Mouse (Mus musculus): ENCODE results near the gene AU022252. TPM values are rescaled to one million over a fixed set of nuclear protein-coding genes. Genes with fewer than 3 reads are reported as not detected.
"Not testable (repeated sequence)": the region's sequence is repeated elsewhere in the genome, so short reads cannot be mapped to it uniquely, and the experiment has no call there.

Gene AU022252
- 29.0 and 32.3 TPM in 2 replicates for polyA plus RNA-seq (2014; fragmentation: Nextera tagmentation; extraction: Ambion mirVana)

DNA sequence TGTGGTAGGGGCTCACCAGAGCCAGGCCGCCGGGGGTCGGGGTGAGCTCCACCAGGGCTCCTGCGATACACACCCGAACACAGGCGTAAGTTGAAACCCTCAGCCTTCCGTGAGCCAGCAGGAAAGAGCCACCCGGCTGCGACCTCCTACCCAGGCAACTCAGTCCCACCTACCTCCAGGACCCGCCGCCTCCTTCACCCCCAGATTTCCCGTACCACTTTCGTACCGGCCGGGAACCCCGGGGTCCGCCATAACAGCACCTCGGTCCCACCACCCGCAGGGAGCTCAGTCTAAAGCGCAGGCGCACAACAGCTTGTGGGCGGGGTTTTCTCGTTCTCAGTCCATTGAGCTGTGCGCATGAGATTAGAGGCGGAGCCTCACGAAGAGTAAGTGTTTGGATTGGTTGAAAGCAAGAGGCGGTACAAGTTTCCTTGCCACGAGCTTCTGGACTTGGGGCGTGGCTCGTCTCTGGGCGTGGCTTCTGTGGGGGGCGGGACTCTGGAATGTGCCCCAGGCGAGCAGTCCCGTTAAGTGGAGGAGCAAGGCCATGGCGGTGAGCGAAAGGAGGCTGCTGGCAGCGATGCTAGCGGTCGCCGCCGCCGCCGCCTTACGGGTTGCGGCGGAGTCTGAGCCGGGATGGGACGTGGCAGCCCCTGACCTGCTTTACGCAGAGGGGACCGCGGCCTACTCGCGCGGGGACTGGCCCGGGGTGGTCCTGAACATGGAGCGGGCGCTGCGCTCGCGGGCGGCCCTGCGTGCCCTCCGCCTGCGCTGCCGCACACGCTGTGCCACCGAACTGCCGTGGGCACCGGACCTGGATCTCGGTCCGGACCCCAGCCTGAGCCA, at the start of gene AU022252, which contains the start of gene P3h1:
AU022252 (minus strand) TSS at position 303 of the 846 bp plus-strand sequence.
P3h1 (plus strand) TSS at position 506 of the 846 bp plus-strand sequence.
- peak within 1 kb of the TSS; percentile 54 for H3K27ac ChIP-seq (ENCODE audit: low read depth)
- no peaks in the 10 kb centered on the region for H3K27me3 ChIP-seq (ENCODE audit: insufficient read depth, low read length)
- TF ChIP-seq CTCF (IDR thresholded peaks at IDR 0.05; ENCODE audit: low read depth), result no peak

DNA sequence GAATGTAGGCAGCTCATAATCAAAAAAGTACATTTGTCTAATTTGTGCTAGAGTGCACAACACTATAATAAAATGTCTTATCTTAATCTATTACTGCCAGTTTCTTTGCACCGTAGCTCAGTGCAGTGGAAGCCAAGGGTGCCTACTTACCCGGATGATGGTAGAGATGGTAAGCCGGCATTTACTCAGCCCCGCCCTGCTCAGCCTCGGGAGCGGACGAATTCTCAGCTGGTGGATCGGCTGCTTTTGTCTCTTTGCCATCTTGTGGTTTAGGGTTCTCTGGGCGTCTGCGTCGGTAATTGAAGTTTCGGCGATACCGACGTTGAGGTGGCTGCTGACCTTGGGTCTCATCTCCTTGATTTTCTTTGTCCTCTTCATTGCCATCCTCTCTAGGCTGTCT, 46.3 kb upstream of the AU022252 start:
- H3K4me3 ChIP-seq (ENCODE audit: low read depth, low read length); H3K4me1 ChIP-seq (ENCODE audit: insufficient read depth); ATAC-seq (ENCODE audit: insufficient read depth); H3K9ac ChIP-seq; DNase-seq; H3K9me3 ChIP-seq (ENCODE audit: low read depth, low read length); H3K27ac ChIP-seq (ENCODE audit: low read depth); H3K4me2 ChIP-seq; H3K27me3 ChIP-seq (ENCODE audit: insufficient read depth, low read length): not testable (repeated sequence)
- 87% methylated on average over 15 of the region's 15 CpGs for WGBS
- peaks cover 96% of the 10 kb centered on the region for H3K36me3 ChIP-seq (ENCODE audit: insufficient read depth)

More for the DNA sequence above, at the start of gene AU022252, which contains the start of gene P3h1:
- Histone ChIP-seq H3K36me3 (ENCODE audit: insufficient read depth) (peaks cover 28% of the 10 kb centered on the region; the same call in 1 of the 2 replicates), H3K4me3 (ENCODE audit: low read depth, low read length) (peak within 1 kb of the TSS; percentile 91), H3K9ac (peak within 1 kb of the TSS; percentile 68), H3K9me3 (ENCODE audit: low read depth, low read length) (no peaks in the 10 kb centered on the region), H3K4me1 (ENCODE audit: insufficient read depth) (0 out of 2 replicates have a peak, but pooled peaks cover 4% of the 10 kb centered on the region), H3K4me2 (peak within 1 kb of the TSS; percentile 84)
- DNase-seq (peak; percentile 100), ATAC-seq (ENCODE audit: insufficient read depth) (peak; percentile 94)
- WGBS, result under 1% methylated on average over 71 of the region's 71 CpGs

GRCm38 (mm10) chr4:119275726-119276125, 43.2 kb upstream of the AU022252 start:
- Histone ChIP-seq H3K9me3 (ENCODE audit: low read depth, low read length) (no peaks in the 10 kb centered on the region), H3K36me3 (ENCODE audit: insufficient read depth) (peaks cover 94% of the 10 kb centered on the region), H3K4me3 (ENCODE audit: low read depth, low read length) (no peak overlapping the region), H3K4me1 (ENCODE audit: insufficient read depth) (no peaks in the 10 kb centered on the region), H3K27me3 (ENCODE audit: insufficient read depth, low read length) (no peaks in the 10 kb centered on the region), H3K9ac (no peak overlapping the region), H3K27ac (ENCODE audit: low read depth) (peak overlapping the region; percentile 10; the same call in 1 of the 2 replicates), H3K4me2 (no peak overlapping the region)
- WGBS, result 83% methylated on average over 2 of the region's 2 CpGs
- DNase-seq (no peak), ATAC-seq (ENCODE audit: insufficient read depth) (no peak)
- no peak for TF ChIP-seq CTCF (IDR thresholded peaks at IDR 0.05; ENCODE audit: low read depth)

GRCm38 (mm10) chr4:119275226-119275625, 42.7 kb upstream of the AU022252 start:
- H3K27me3 ChIP-seq (ENCODE audit: insufficient read depth, low read length), result no peaks in the 10 kb centered on the region
- H3K4me3 ChIP-seq (ENCODE audit: low read depth, low read length), result no peak overlapping the region
- WGBS, result 69% methylated on average over 2 of the region's 2 CpGs
- H3K9me3 ChIP-seq (ENCODE audit: low read depth, low read length), result no peaks in the 10 kb centered on the region
- H3K4me1 ChIP-seq (ENCODE audit: insufficient read depth), result no peaks in the 10 kb centered on the region
- DNase-seq (peak; percentile 29), ATAC-seq (ENCODE audit: insufficient read depth) (peak; percentile 28; the same call in 1 of the 2 replicates)
- no peak overlapping the region for H3K4me2 ChIP-seq
- TF ChIP-seq CTCF (IDR thresholded peaks at IDR 0.05; ENCODE audit: low read depth), result no peak
- no peak overlapping the region for H3K9ac ChIP-seq
- peaks cover 94% of the 10 kb centered on the region for H3K36me3 ChIP-seq (ENCODE audit: insufficient read depth)
- peak overlapping the region; percentile 10; the same call in 1 of the 2 replicates for H3K27ac ChIP-seq (ENCODE audit: low read depth)

GRCm38 (mm10) chr4:119274627-119275026, 42.1 kb upstream of the AU022252 start:
- 88% methylated on average over 1 of the region's 1 CpGs for WGBS
- no peak for ATAC-seq (ENCODE audit: insufficient read depth)
- TF ChIP-seq CTCF (IDR thresholded peaks at IDR 0.05; ENCODE audit: low read depth), result no peak
- Histone ChIP-seq H3K4me1 (ENCODE audit: insufficient read depth) (no peaks in the 10 kb centered on the region), H3K9ac (no peak overlapping the region), H3K4me3 (ENCODE audit: low read depth, low read length) (no peak overlapping the region), H3K27ac (ENCODE audit: low read depth) (no peak overlapping the region), H3K36me3 (ENCODE audit: insufficient read depth) (peaks cover 89% of the 10 kb centered on the region), H3K4me2 (no peak overlapping the region), H3K9me3 (ENCODE audit: low read depth, low read length) (no peaks in the 10 kb centered on the region), H3K27me3 (ENCODE audit: insufficient read depth, low read length) (no peaks in the 10 kb centered on the region)
- DNase-seq, result no peak

DNA sequence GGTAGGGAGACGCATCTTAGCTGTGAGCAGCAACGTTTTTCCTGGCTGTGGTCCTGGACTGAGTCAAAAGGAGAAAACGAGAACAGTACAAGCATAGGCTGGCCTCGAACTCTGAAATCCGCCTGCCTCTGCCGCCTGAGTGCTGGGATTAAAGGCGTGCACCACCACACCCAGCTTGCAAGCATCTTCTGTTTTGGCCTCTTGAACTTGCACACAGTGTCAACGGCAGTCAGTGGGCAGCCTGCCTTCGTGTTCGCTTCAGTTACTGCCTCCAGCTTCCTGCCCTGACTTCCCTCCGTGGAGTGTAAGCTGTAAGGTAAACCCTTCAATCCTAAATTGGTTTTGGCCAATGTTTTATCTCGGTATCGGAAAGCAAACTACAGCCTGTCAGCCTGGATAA, 34.1 kb upstream of the AU022252 start:
- H3K36me3 ChIP-seq (ENCODE audit: insufficient read depth), result peaks cover 20% of the 10 kb centered on the region
- H3K4me1 ChIP-seq (ENCODE audit: insufficient read depth), result no peaks in the 10 kb centered on the region
- H3K9ac ChIP-seq, result no peak overlapping the region
- no peak overlapping the region for H3K4me2 ChIP-seq
- H3K4me3 ChIP-seq (ENCODE audit: low read depth, low read length), result no peak overlapping the region
- no peak overlapping the region for H3K27ac ChIP-seq (ENCODE audit: low read depth)
- no peaks in the 10 kb centered on the region for H3K27me3 ChIP-seq (ENCODE audit: insufficient read depth, low read length)
- no peak for TF ChIP-seq CTCF (IDR thresholded peaks at IDR 0.05; ENCODE audit: low read depth)
- DNase-seq (no peak), ATAC-seq (ENCODE audit: insufficient read depth) (no peak)
- 63% methylated on average over 13 of the region's 13 CpGs for WGBS
- H3K9me3 ChIP-seq (ENCODE audit: low read depth, low read length), result no peaks in the 10 kb centered on the region

- H3K27ac ChIP-seq (ENCODE audit: low read depth), result no peak overlapping the region
- no peak overlapping the region for H3K4me2 ChIP-seq
- ATAC-seq (ENCODE audit: insufficient read depth), result no peak
- H3K36me3 ChIP-seq (ENCODE audit: insufficient read depth), result no peaks in the 10 kb centered on the region
- no peaks in the 10 kb centered on the region for H3K27me3 ChIP-seq (ENCODE audit: insufficient read depth, low read length)
- no peak for TF ChIP-seq CTCF (IDR thresholded peaks at IDR 0.05; ENCODE audit: low read depth)
- H3K4me1 ChIP-seq (ENCODE audit: insufficient read depth), result no peaks in the 10 kb centered on the region
- H3K9me3 ChIP-seq (ENCODE audit: low read depth, low read length), result no peaks in the 10 kb centered on the region
- H3K9ac ChIP-seq, result no peak overlapping the region
- WGBS, result 67% methylated on average over 3 of the region's 3 CpGs
- no peak overlapping the region for H3K4me3 ChIP-seq (ENCODE audit: low read depth, low read length)
- DNase-seq, result no peak
Observed at GRCm38 (mm10) chr4:119263459-119263858, 30.9 kb upstream of the AU022252 start.
